Mouse (Mus musculus) testis, adult 2 months (tissue): ENCODE measurements around the gene Hck.

Source experiments
- CTCF ChIP-seq: fragments of 200-500 bp; IDR thresholded peaks from 2 replicates; pipeline ENCODE4 v1.5.1; 2012; ENCODE audit warnings: low read depth, mild to moderate bottlenecking, inconsistent platforms, low read length, moderate library complexity; ENCODE audit not compliant: control insufficient read depth, insufficient read depth, insufficient replicate concordance
- POLR2A ChIP-seq: fragments of 200-500 bp; IDR thresholded peaks from 2 replicates; pipeline ENCODE4 v1.6.1; 2012; ENCODE audit warnings: low read depth, mild to moderate bottlenecking, inconsistent platforms, low read length, moderate library complexity; ENCODE audit not compliant: control insufficient read depth

DNA sequence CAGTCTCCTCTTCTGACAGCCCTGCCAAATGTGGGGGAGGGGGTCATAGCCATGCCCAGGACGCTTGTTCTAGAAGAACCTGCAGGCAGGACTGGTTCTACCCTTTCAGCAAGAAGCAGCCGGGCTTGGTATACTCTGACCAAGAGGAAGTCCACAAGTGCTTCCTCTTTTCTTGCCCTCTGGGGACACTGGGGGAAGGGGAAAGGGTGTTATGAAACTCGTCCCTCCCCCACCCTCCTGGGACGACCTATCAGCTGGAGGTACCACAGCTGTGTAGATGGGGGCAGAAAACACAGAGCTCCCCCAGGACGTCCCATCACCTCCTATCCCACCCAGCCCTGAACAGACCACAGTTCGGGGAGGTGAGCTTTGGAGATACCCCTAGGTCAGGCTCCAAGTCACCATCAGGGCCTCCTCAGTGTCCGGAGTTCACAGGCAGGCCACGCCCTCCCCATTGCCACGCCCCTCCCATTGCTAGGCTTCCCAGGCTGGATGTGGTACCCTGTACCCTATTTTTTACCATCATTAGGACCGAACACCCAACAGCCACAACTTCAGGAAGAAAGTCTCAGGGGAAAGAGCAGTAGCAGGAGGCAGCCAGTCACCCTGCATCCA lies 17.6 kb upstream of the Hck start:
- no peak for TF ChIP-seq CTCF
- no peak for TF ChIP-seq POLR2A
